Mouse (Mus musculus) limb, embryonic 13.5 days (tissue): ENCODE measurements around the gene Twistnb. TPM values are rescaled to one million over a fixed set of nuclear protein-coding genes. Genes with fewer than 3 reads are reported as not detected.

Experiments used
- ATAC-seq: fragments of 200-750 bp; cut with Nextera tagmentation; 2 replicates; pipeline ENCODE4 v1.8.0; 2017; ENCODE audit warnings: low read depth, moderate number of reproducible peaks, moderate TSS enrichment; ENCODE audit not compliant: low FRiP score
- H3K27ac ChIP-seq: fragments of 300-500 bp; sonication (generic); 2 replicates; pipeline ENCODE4 v1.5.1; 2015; ENCODE audit warnings: inconsistent platforms, mild to moderate bottlenecking, moderate library complexity
- H3K27me3 ChIP-seq: fragments of 300-500 bp; sonication (generic); 2 replicates; pipeline ENCODE4 v1.6.1; 2015; ENCODE audit warnings: mild to moderate bottlenecking, inconsistent platforms
- H3K36me3 ChIP-seq: fragments of 300-500 bp; sonication (generic); 2 replicates; pipeline ENCODE4 v1.6.1; 2015; ENCODE audit warnings: inconsistent platforms, mild to moderate bottlenecking, moderate library complexity
- H3K4me1 ChIP-seq: fragments of 300-500 bp; sonication (generic); 2 replicates; pipeline ENCODE4 v1.6.1; 2015; ENCODE audit warnings: inconsistent platforms
- H3K4me2 ChIP-seq: fragments of 300-500 bp; sonication (generic); replicated peaks from 2 replicates; pipeline ENCODE4 v1.6.1; 2015; ENCODE audit warnings: inconsistent platforms, mild to moderate bottlenecking, moderate library complexity
- H3K4me3 ChIP-seq: fragments of 300-500 bp; sonication (generic); 2 replicates; pipeline ENCODE4 v1.5.1; 2015; ENCODE audit warnings: moderate library complexity, mild to moderate bottlenecking, inconsistent platforms
- H3K9ac ChIP-seq: fragments of 300-500 bp; sonication (generic); 2 replicates; pipeline ENCODE4 v1.6.1; 2015; ENCODE audit warnings: mild to moderate bottlenecking, inconsistent platforms
- H3K9me3 ChIP-seq: fragments of 300-500 bp; sonication (generic); 2 replicates; pipeline ENCODE4 v1.6.1; 2016; ENCODE audit warnings: inconsistent platforms
- WGBS: fragments of 180-500 bp; shearing (Covaris S2); methylation state at CpG from one replicate; pipeline ENCODE4 v1.1.7; 2015; 5-methylcytosine and 5-hydroxymethylcytosine counted together
- polyA plus RNA-seq: library from polyadenylated mRNA; unstranded; fragments of >200 nt; fragmentation: Nextera tagmentation; extraction: Ambion mirVana; gene quantifications from 2 replicates; pipeline ENCODE4 v1.2.1, GENCODE M21; 2015

Twistnb gene
- polyA plus RNA-seq, 1 experiment from 2014 or later, result 68.5 TPM

DNA sequence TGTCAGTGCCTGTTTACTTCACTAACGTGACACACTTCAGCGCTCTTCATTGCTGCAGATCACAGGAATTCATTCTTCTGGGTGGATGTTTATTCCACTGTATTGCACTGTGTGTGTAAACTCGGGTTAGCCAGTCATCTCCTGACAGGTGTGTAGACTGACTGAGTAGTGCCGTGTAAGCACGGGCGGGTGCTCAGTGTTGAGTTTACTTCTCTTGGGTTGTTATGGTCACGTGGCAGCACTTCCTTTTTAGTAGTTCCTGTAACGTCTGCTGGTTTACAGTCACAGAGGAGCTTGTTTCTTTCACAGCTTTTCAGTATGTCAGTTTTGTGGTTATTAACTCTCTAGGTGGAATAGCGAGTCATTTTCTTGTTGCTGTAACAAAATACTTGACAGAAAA is 4.4 kb downstream of the Twistnb start:
- Histone ChIP-seq H3K36me3 (peaks cover 26% of the 10 kb centered on the region), H3K9ac (no peak overlapping the region), H3K9me3 (no peaks in the 10 kb centered on the region), H3K4me1 (peaks cover 6% of the 10 kb centered on the region), H3K27ac (no peak overlapping the region), H3K27me3 (no peaks in the 10 kb centered on the region), H3K4me3 (no peak overlapping the region), H3K4me2 (no peak overlapping the region)
- 88% methylated on average over 9 of the region's 9 CpGs for WGBS
- ATAC-seq, result no peak

DNA sequence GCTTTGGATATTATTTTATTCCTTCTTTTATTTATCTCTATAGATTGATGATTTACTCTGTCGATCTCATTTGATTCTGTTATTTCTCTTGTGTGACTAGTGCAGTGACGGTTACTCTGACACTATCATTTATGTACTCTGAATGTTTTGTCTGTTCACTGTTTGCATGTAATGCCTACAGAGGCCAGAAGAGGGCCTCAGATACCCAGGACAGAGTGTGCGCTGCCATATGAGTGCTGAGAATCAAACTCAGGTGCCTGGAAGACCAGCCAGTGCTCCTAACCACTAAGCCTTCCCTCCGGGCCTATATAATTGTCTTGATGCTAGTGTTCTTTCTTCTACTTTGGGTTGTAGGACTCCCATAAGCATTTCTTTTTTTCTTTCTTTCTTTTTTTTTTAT is 5.3 kb downstream of the Twistnb start:
- WGBS, result 99% methylated on average over 4 of the region's 4 CpGs
- no peak for ATAC-seq
- H3K36me3 ChIP-seq, result peaks cover 34% of the 10 kb centered on the region

DNA sequence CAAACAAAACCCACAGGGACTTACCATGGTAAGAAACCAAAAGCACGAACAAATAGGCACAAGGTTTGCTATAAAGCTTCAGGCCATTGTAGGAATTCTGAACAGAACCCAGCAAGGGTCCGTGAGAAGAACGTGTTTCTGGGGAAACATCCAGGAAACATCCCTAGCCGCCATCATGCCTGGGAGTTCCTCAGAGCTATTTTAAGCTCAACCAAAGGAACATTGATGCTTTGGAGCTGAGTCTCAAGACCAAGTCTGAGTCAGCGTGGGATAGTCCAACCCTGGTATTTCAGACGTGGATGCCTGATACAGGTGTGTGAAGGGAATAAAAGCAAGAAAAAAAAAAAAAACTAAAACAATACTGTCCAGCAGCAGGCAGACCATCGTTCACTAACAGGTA is 26.0 kb downstream of the Twistnb start:
- no peak for ATAC-seq
- H3K9me3 ChIP-seq, result no peaks in the 10 kb centered on the region
- H3K27ac ChIP-seq, result no peak overlapping the region
- no peak overlapping the region for H3K4me2 ChIP-seq
- H3K9ac ChIP-seq, result no peak overlapping the region
- no peaks in the 10 kb centered on the region for H3K36me3 ChIP-seq
- 82% methylated on average over 7 of the region's 7 CpGs for WGBS
- H3K4me1 ChIP-seq, result no peaks in the 10 kb centered on the region
- H3K27me3 ChIP-seq, result no peaks in the 10 kb centered on the region
- H3K4me3 ChIP-seq, result no peak overlapping the region

More for the DNA sequence above, 5.3 kb downstream of the Twistnb start:
- Histone ChIP-seq H3K9me3 (no peaks in the 10 kb centered on the region), H3K9ac (no peak overlapping the region), H3K4me1 (peaks cover 6% of the 10 kb centered on the region), H3K4me3 (no peak overlapping the region), H3K4me2 (no peak overlapping the region), H3K27me3 (no peaks in the 10 kb centered on the region), H3K27ac (no peak overlapping the region)

DNA sequence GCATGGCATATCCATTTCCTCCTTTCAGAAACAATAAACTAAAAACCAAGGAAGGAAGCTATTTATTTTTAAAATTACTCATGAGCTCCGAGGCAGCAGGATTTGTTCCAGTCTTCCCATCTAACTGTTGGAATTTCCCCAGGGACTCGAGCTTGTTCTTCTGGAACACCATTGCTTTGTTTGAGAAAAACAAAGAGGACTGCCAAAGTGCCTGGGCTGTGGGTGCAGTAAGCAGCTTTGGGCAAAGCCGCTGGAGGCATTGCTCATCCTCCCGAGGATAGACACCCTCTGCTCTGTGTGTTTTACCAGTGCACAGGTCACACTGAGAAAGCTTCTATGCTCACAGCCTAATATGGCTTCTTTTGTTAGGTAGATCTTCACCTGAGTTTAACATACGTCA is 26.8 kb downstream of the Twistnb start:
- Histone ChIP-seq H3K27ac (no peak overlapping the region), H3K27me3 (no peaks in the 10 kb centered on the region), H3K4me2 (no peak overlapping the region), H3K4me3 (no peak overlapping the region), H3K9me3 (no peaks in the 10 kb centered on the region), H3K4me1 (no peaks in the 10 kb centered on the region), H3K36me3 (no peaks in the 10 kb centered on the region), H3K9ac (no peak overlapping the region)
- ATAC-seq, result no peak
- WGBS, result 64% methylated on average over 5 of the region's 5 CpGs

DNA sequence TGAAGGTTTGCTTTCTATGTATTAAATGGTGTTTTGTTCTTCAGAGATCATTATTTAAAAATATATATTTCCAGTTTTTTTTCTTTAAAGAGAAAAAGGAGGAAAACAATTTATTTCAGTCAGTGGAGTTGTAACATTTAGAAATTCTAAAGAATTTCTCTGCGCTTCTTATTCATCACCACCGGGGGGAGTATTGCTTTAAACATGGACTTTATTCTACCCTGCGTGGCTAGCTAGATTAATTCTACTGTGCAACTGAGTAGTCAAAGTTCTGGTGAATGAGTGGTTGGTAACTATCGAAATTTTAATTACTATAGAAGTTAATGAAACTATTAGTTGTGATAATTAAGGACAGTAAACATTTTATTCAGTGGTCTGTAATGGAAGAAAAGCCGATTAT is 51.5 kb downstream of the Twistnb start:
- no peaks in the 10 kb centered on the region for H3K27me3 ChIP-seq
- H3K4me1 ChIP-seq, result no peaks in the 10 kb centered on the region
- ATAC-seq, result no peak
- H3K9ac ChIP-seq, result no peak overlapping the region
- H3K9me3 ChIP-seq, result no peaks in the 10 kb centered on the region
- 19% methylated on average over 5 of the region's 5 CpGs for WGBS
- H3K27ac ChIP-seq, result no peak overlapping the region
- no peaks in the 10 kb centered on the region for H3K36me3 ChIP-seq
- no peak overlapping the region for H3K4me3 ChIP-seq
- H3K4me2 ChIP-seq, result no peak overlapping the region

DNA sequence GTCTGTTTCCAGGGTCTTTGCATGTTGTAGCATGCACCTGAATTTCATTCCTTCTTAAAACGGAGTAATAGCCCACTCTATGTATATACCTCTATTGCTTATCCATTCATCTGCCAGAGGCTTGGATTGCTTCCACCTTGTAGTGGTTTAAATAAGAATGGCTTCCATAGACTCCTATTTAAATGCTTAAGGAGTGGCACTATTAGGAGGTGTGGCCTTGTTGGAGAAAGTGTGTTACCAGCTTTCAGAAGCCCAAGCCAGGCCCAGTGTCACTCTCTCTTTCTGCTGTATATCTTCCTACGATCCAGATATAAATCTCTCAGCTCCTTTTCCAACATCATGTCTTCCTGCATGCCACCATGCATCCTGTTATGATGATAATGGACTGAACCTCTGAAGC is 53.5 kb downstream of the Twistnb start:
- Histone ChIP-seq H3K9ac (no peak overlapping the region), H3K4me2 (no peak overlapping the region), H3K36me3 (no peaks in the 10 kb centered on the region), H3K4me1 (no peaks in the 10 kb centered on the region), H3K27ac (no peak overlapping the region), H3K27me3 (no peaks in the 10 kb centered on the region), H3K9me3 (no peaks in the 10 kb centered on the region), H3K4me3 (no peak overlapping the region)
- 74% methylated on average over 2 of the region's 2 CpGs for WGBS
- no peak for ATAC-seq

Other genes starting within 250 kb of the Twistnb start
- 0.31 TPM in 2 replicates for gene Efcab10, start 34.8 kb upstream of the Twistnb start, polyA plus RNA-seq